Mouse (Mus musculus): ENCODE measurements at regions not wholly inside any gene's neighbourhood (a gene's known extent, or its start where the extent isn't known, plus 50 kb on each side); places are given as distances from the start of the nearest gene placed in this dataset.

DNA sequence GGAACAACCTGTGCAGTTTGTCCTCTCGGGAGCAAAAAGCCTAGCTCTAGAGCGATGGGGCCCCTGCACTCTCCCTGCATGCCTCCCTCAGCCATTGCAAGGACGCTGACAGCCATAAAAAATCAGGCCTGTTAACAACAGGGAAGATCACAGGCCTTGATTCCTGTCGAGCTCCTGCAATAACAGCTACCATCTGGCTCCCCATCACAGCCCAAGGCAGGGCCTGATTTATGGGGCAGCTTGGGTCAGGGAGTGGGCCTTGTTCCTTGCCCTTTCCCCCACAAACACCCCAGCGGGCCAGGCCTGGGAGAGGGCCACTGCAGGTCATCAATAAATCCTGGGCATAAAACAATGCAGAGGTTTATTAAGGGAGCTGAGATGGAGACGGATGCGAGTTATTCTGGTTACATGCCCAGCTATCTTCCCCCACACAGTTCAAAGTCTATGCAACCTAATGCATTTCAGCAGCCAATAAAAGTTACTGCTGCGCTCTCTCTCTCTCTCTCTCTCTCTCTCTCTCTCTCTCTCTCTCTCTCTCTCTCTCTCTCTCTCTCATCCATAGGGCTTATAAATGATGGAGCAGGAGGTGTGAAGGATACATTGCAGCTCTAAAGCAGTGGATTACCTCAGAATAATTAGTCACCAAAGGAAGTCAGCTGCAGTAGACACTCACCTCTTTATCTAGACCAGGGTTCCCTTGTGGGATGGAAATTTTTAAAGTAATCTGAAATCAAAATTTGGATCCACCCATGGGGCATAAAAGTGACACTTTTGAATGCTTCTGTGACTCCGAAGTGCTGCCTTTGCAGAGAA, 136.9 kb downstream of the Hsd17b3 start:
- ATAC-seq: peak; percentile 30; the same call in 1 of the 2 replicates
- Histone ChIP-seq H3K4me2 (ENCODE audit: low read depth, low read length) (no peak overlapping the region), H3K36me3 (replicated peaks; ENCODE audit: insufficient read depth, low read length) (no peaks in the 10 kb centered on the region), H3K9ac (replicated peaks) (no peak overlapping the region), H3K27ac (ENCODE audit: low read depth) (no peak overlapping the region; the same call in 1 of the 2 replicates), H3K27me3 (ENCODE audit: insufficient read depth, low read length) (no peaks in the 10 kb centered on the region), H3K4me1 (ENCODE audit: insufficient read depth) (peaks cover 11% of the 10 kb centered on the region), H3K9me3 (ENCODE audit: low read length) (no peaks in the 10 kb centered on the region), H3K4me3 (ENCODE audit: low read depth, low read length) (no peak overlapping the region)
- no peak for DNase-seq
- no peak for TF ChIP-seq CTCF (IDR thresholded peaks at IDR 0.05; ENCODE audit: low read depth)
- whole genome bisulfite sequencing (ENCODE audit: insufficient replicate concordance): 57% methylated on average over 9 of the region's 9 CpGs

DNA sequence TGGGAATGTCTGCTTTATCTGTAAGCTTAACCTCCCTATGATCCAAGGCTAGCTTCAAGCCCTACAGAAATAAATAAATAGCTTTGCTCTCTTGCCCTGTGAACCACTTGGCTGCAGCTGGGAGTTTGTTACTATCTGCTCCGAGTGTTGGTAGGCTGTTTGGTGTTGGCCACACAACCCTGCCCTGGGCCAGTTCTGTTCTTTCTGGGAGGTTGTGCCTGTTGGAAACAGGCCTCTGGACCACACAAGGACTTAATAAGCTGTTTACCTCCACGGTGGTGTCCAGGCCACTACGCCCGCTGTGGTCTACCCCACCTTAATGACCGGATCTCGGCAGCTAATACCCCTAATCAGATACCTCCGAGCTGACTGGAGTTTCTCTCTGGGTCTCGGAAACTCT, 136.1 kb downstream of the Ercc6l2 start:
- ATAC-seq: no peak

More for the DNA sequence above, 136.1 kb downstream of the Ercc6l2 start:
- Histone ChIP-seq H3K4me3 (ENCODE audit: low read depth, low read length) (no peak overlapping the region), H3K27me3 (ENCODE audit: insufficient read depth, low read length) (no peaks in the 10 kb centered on the region), H3K9ac (replicated peaks) (no peak overlapping the region), H3K9me3 (ENCODE audit: low read length) (no peaks in the 10 kb centered on the region), H3K27ac (ENCODE audit: low read depth) (no peak overlapping the region), H3K4me2 (ENCODE audit: low read depth, low read length) (no peak overlapping the region), H3K36me3 (replicated peaks; ENCODE audit: insufficient read depth, low read length) (no peaks in the 10 kb centered on the region), H3K4me1 (ENCODE audit: insufficient read depth) (peaks cover 11% of the 10 kb centered on the region)
- WGBS (ENCODE audit: insufficient replicate concordance): 66% methylated on average over 8 of the region's 8 CpGs
- no peak for TF ChIP-seq CTCF (IDR thresholded peaks at IDR 0.05; ENCODE audit: low read depth)
- no peak for TF ChIP-seq EP300 (IDR thresholded peaks at IDR 0.05; ENCODE audit: low read depth)
- no peak for DNase-seq

All from liver, postnatal 0 days (tissue).